Mouse (Mus musculus) embryo, embryonic 10.5 days (tissue): ENCODE measurements around the gene Olfr160.

Experiments used
- DNase-seq: peaks from one replicate; pipeline ENCODE4 v3.0.0-alpha.2; 2015; ENCODE audit warnings: low spot score

Gene Olfr160

GRCm38 (mm10) chr9:37716150-37716549 is at the start of gene Olfr160:
TSS of gene Olfr160 (minus strand) at chr9:37716250.
- no peak for DNase-seq

GRCm38 (mm10) chr9:37762541-37762940 is 46.5 kb upstream of the Olfr160 start:
- peak; percentile 21 for DNase-seq

GRCm38 (mm10) chr9:37761728-37762127 is 45.7 kb upstream of the Olfr160 start:
- DNase-seq: no peak

GRCm38 (mm10) chr9:37752006-37752405 is 36.0 kb upstream of the Olfr160 start:
- no peak for DNase-seq

- DNase-seq: no peak
Measured at GRCm38 (mm10) chr9:37751467-37751866, 35.4 kb upstream of the Olfr160 start.

- DNase-seq: peak; percentile 30
Measured at GRCm38 (mm10) chr9:37750319-37751075, 34.4 kb upstream of the Olfr160 start.

GRCm38 (mm10) chr9:37744806-37745205 is 28.8 kb upstream of the Olfr160 start, which contains the start of gene Olfr874:
TSS of gene Olfr874 (plus strand) at chr9:37745106.
- DNase-seq: no peak

- no peak for DNase-seq
Measured at GRCm38 (mm10) chr9:37734310-37734709, 18.3 kb upstream of the Olfr160 start.

- peak; percentile 79 for DNase-seq
Measured at GRCm38 (mm10) chr9:37689970-37690686, 25.9 kb downstream of the Olfr160 start.

- no peak for DNase-seq
Measured at GRCm38 (mm10) chr9:37687941-37688303, 28.1 kb downstream of the Olfr160 start.

- DNase-seq: no peak
Measured at GRCm38 (mm10) chr9:37687288-37687940, 28.6 kb downstream of the Olfr160 start.

GRCm38 (mm10) chr9:37681123-37681522 is 34.9 kb downstream of the Olfr160 start:
- DNase-seq: no peak

GRCm38 (mm10) chr9:37675287-37675686 is 40.8 kb downstream of the Olfr160 start:
- DNase-seq: no peak

GRCm38 (mm10) chr9:37670261-37670660 is 45.8 kb downstream of the Olfr160 start:
- no peak for DNase-seq

- no peak for DNase-seq
Measured at GRCm38 (mm10) chr9:37669678-37670077, 46.4 kb downstream of the Olfr160 start.

- no peak for DNase-seq
Measured at GRCm38 (mm10) chr9:37669115-37669514, 46.9 kb downstream of the Olfr160 start, which contains the start of gene Panx3. TSS of gene Panx3 (minus strand) at chr9:37669235.

GRCm38 (mm10) chr9:37666045-37666444 is 50.0 kb downstream of the Olfr160 start:
- DNase-seq: no peak

- no peak for DNase-seq
Measured at GRCm38 (mm10) chr9:37664604-37665003, 51.4 kb downstream of the Olfr160 start.

- DNase-seq: no peak
Measured at GRCm38 (mm10) chr9:37663210-37663609, 52.8 kb downstream of the Olfr160 start.

GRCm38 (mm10) chr9:37659413-37659812 is 56.6 kb downstream of the Olfr160 start:
- no peak for DNase-seq
